ENCODE assay signal across 17 mouse cellular contexts in genomic region chr8:12555515-12556145, GRCm38 (mm10). TPM values are rescaled to one million over a fixed set of nuclear protein-coding genes. Genes with fewer than 3 reads are reported as not detected.
DNase-seq lines count a peak whose midpoint lies in the region; ATAC-seq and TF ChIP-seq lines count a peak whose summit lies in the region.
"Had no signal": no experiment of that assay in that cellular context is flagged by ENCODE, and none has a peak within 500 bp of the region (broad histone marks: within the 10 kb centered on the region; RNA-seq: fewer than 3 reads in every experiment).

No protein-coding gene starts in this region.

- no peak overlapping the region for H3K4me2 ChIP-seq in forebrain, postnatal 0 days (ENCODE audit: low read depth)
- H3K4me2 ChIP-seq in forebrain, embryonic 14.5 days (ENCODE audit: low read length), result no peak overlapping the region
- no peak overlapping the region for H3K4me2 ChIP-seq in liver, postnatal 0 days (ENCODE audit: low read depth, low read length)
- H3K4me2 ChIP-seq in liver, embryonic 12.5 days, result no peak overlapping the region
- no peak overlapping the region for H3K4me2 ChIP-seq in neural tube, embryonic 13.5 days
- H3K4me2 ChIP-seq: heart, embryonic 15.5 days had no signal

- H3K4me1 ChIP-seq in forebrain, postnatal 0 days (ENCODE audit: insufficient read depth), result no peaks in the 10 kb centered on the region
- H3K4me1 ChIP-seq in forebrain, embryonic 14.5 days (ENCODE audit: control insufficient read depth, insufficient read depth, low read length), result peaks cover 5% of the 10 kb centered on the region; the same call in 1 of the 2 replicates
- no peaks in the 10 kb centered on the region for H3K4me1 ChIP-seq in liver, postnatal 0 days (ENCODE audit: insufficient read depth)
- H3K4me1 ChIP-seq in liver, embryonic 12.5 days, result no peaks in the 10 kb centered on the region
- H3K4me1 ChIP-seq in neural tube, embryonic 13.5 days (replicated peaks), result peaks cover 8% of the 10 kb centered on the region; the same call in 1 of the 2 replicates
- H3K4me1 ChIP-seq: heart, embryonic 15.5 days; megakaryocyte, embryonic 14.5 days had no signal

- WGBS in forebrain, postnatal 0 days, result 49% methylated on average over 15 of the region's 15 CpGs
- 46% methylated on average over 15 of the region's 15 CpGs for WGBS in forebrain, embryonic 14.5 days
- 61% methylated on average over 15 of the region's 15 CpGs for WGBS in liver, postnatal 0 days (ENCODE audit: insufficient replicate concordance)
- 56% methylated on average over 15 of the region's 15 CpGs for WGBS in liver, embryonic 12.5 days (ENCODE audit: insufficient replicate concordance)
- WGBS in neural tube, embryonic 13.5 days, result 17% methylated on average over 15 of the region's 15 CpGs

- intact Hi-C loops in left cerebral cortex, postnatal 14 days (cut with DNase I), result no loop called here

- DNase-seq in forebrain, postnatal 0 days, result no peak
- no peak for DNase-seq in forebrain, embryonic 14.5 days (ENCODE audit: low spot score)
- DNase-seq in liver, postnatal 0 days, result no peak
- peak; percentile 29 for DNase-seq in embryo, embryonic 11.5 days (ENCODE audit: low read depth, low spot score)
- no peak for DNase-seq in heart, adult 9 months (ENCODE audit: low spot score in 2 of 2)
- DNase-seq in left cerebral cortex, postnatal 14 days (ENCODE audit: low spot score in 2 of 2), result no peak
- DNase-seq: adrenal gland, postnatal 14 days; cerebellum, adult 11 months; liver had no signal

- H3K9me3 ChIP-seq in forebrain, postnatal 0 days (ENCODE audit: low read length), result no peaks in the 10 kb centered on the region
- no peaks in the 10 kb centered on the region for H3K9me3 ChIP-seq in forebrain, embryonic 14.5 days (replicated peaks; ENCODE audit: control insufficient read depth, low read length)
- 0 out of 2 replicates have a peak, but pooled peaks cover 3% of the 10 kb centered on the region for H3K9me3 ChIP-seq in liver, postnatal 0 days (ENCODE audit: low read length)
- H3K9me3 ChIP-seq in liver, embryonic 12.5 days (replicated peaks), result no peaks in the 10 kb centered on the region
- H3K9me3 ChIP-seq in neural tube, embryonic 13.5 days, result peaks cover 8% of the 10 kb centered on the region; the same call in 1 of the 2 replicates
- H3K9me3 ChIP-seq: heart, embryonic 15.5 days; megakaryocyte, embryonic 14.5 days had no signal

- no peak overlapping the region for H3K4me3 ChIP-seq in forebrain, postnatal 0 days (ENCODE audit: low read depth, low read length)
- no peak overlapping the region for H3K4me3 ChIP-seq in forebrain, embryonic 14.5 days (ENCODE audit: low read depth, low read length)
- H3K4me3 ChIP-seq in liver, postnatal 0 days (ENCODE audit: low read depth, low read length), result no peak overlapping the region
- H3K4me3 ChIP-seq in liver, embryonic 12.5 days, result no peak overlapping the region
- H3K4me3 ChIP-seq in neural tube, embryonic 13.5 days, result no peak overlapping the region
- H3K4me3 ChIP-seq: heart, embryonic 15.5 days; megakaryocyte, embryonic 14.5 days had no signal

- no peak for TF ChIP-seq EP300 in liver, postnatal 0 days (IDR thresholded peaks at IDR 0.05; ENCODE audit: low read depth)

- 0 out of 2 replicates have a peak, but pooled peaks have one; percentile 34 for TF ChIP-seq CTCF in forebrain, postnatal 0 days (IDR thresholded peaks at IDR 0.05; ENCODE audit: low read depth)
- 0 out of 2 replicates have a peak, but pooled peaks have one; percentile 13 for TF ChIP-seq CTCF in liver, postnatal 0 days (IDR thresholded peaks at IDR 0.05; ENCODE audit: low read depth)

- H3K36me3 ChIP-seq in forebrain, postnatal 0 days (ENCODE audit: insufficient read depth), result no peaks in the 10 kb centered on the region
- no peaks in the 10 kb centered on the region for H3K36me3 ChIP-seq in forebrain, embryonic 14.5 days (ENCODE audit: control insufficient read depth, insufficient read depth, low read length)
- H3K36me3 ChIP-seq in liver, postnatal 0 days (replicated peaks; ENCODE audit: insufficient read depth, low read length), result no peaks in the 10 kb centered on the region
- no peaks in the 10 kb centered on the region for H3K36me3 ChIP-seq in liver, embryonic 12.5 days
- H3K36me3 ChIP-seq in neural tube, embryonic 13.5 days, result no peaks in the 10 kb centered on the region
- H3K36me3 ChIP-seq: heart, embryonic 15.5 days had no signal

- ATAC-seq in forebrain, postnatal 0 days, result no peak; the same call in 1 of the 2 replicates
- no peak for ATAC-seq in forebrain, embryonic 14.5 days
- ATAC-seq in liver, postnatal 0 days, result no peak
- no peak for ATAC-seq in liver, embryonic 12.5 days
- ATAC-seq in neural tube, embryonic 13.5 days (ENCODE audit: low read depth), result peak; percentile 32; the same call in 1 of the 2 replicates
- ATAC-seq: Patski had no signal

- H3K9ac ChIP-seq in forebrain, postnatal 0 days, result no peak overlapping the region
- H3K9ac ChIP-seq in forebrain, embryonic 14.5 days (ENCODE audit: low read length), result no peak overlapping the region
- no peak overlapping the region for H3K9ac ChIP-seq in liver, postnatal 0 days (replicated peaks)
- H3K9ac ChIP-seq in liver, embryonic 12.5 days, result no peak overlapping the region
- no peak overlapping the region for H3K9ac ChIP-seq in neural tube, embryonic 13.5 days
- H3K9ac ChIP-seq: heart, embryonic 15.5 days had no signal

- H3K27me3 ChIP-seq in forebrain, postnatal 0 days (ENCODE audit: insufficient read depth, low read length), result no peaks in the 10 kb centered on the region
- H3K27me3 ChIP-seq in forebrain, embryonic 14.5 days (replicated peaks; ENCODE audit: control insufficient read depth, insufficient read depth, low read length), result 0 out of 2 replicates have a peak, but pooled peaks cover 2% of the 10 kb centered on the region
- H3K27me3 ChIP-seq in liver, postnatal 0 days (ENCODE audit: insufficient read depth, low read length), result peaks cover 16% of the 10 kb centered on the region
- H3K27me3 ChIP-seq in liver, embryonic 12.5 days (replicated peaks), result peaks cover 29% of the 10 kb centered on the region
- H3K27me3 ChIP-seq in neural tube, embryonic 13.5 days, result peaks cover 94% of the 10 kb centered on the region

- H3K27ac ChIP-seq in forebrain, postnatal 0 days (ENCODE audit: low read depth, low read length), result no peak overlapping the region
- no peak overlapping the region for H3K27ac ChIP-seq in forebrain, embryonic 14.5 days (ENCODE audit: low read depth, low read length)
- no peak overlapping the region for H3K27ac ChIP-seq in liver, postnatal 0 days (ENCODE audit: low read depth)
- H3K27ac ChIP-seq in liver, embryonic 12.5 days, result no peak overlapping the region
- H3K27ac ChIP-seq in neural tube, embryonic 13.5 days (replicated peaks), result no peak overlapping the region
- H3K27ac ChIP-seq: heart, embryonic 15.5 days had no signal

RNA-seq across cellular contexts. Expression of gene Spaca7, which starts 17.2 kb away (rescaled TPM):
- not detected in 2 replicates for total RNA-seq in forebrain, postnatal 0 days (2014; rRNA removed)
- polyA plus RNA-seq in forebrain, postnatal 0 days (2015; fragmentation: Nextera tagmentation; extraction: Ambion mirVana), result not detected in 2 replicates
- not detected in 2 replicates for polyA plus RNA-seq in forebrain, embryonic 14.5 days (2014; fragmentation: Nextera tagmentation; extraction: Ambion mirVana)
- not detected in 2 replicates for polyA plus RNA-seq in liver, postnatal 0 days (2015; fragmentation: Nextera tagmentation; extraction: Ambion mirVana)
- polyA plus RNA-seq in liver, embryonic 12.5 days (2016; fragmentation: Nextera tagmentation; extraction: Ambion mirVana), result not detected in 2 replicates
- polyA plus RNA-seq in neural tube, embryonic 13.5 days (2015; fragmentation: Nextera tagmentation; extraction: Ambion mirVana), result not detected in 2 replicates
- total RNA-seq in left cerebral cortex, postnatal 14 days (2021), result not detected
- total RNA-seq: adrenal gland, postnatal 14 days had no signal
- polyA plus RNA-seq: C2C12; embryonic facial prominence, embryonic 14.5 days; heart, embryonic 15.5 days; large intestine, adult 2 months had no signal
